Mouse (Mus musculus): ENCODE data around the gene Gm10197. TPM values are rescaled to one million over a fixed set of nuclear protein-coding genes. Genes with fewer than 3 reads are reported as not detected.

The Gm10197 gene
- polyA plus RNA-seq, 1 experiment: not detected

GRCm38 (mm10) chr19:53369469-53370043 lies 2.0 kb downstream of the Gm10197 start:
- TF ChIP-seq TAL1 (IDR thresholded peaks at IDR 0.05; ENCODE audit: low read length): no peak
- no peak for TF ChIP-seq GATA1 (IDR thresholded peaks at IDR 0.05; ENCODE audit: low read length)
- H3K9me3 ChIP-seq (ENCODE audit: control insufficient read depth, low read length): no peaks in the 10 kb centered on the region

GRCm38 (mm10) chr19:53366881-53367280 lies 4.7 kb downstream of the Gm10197 start:
- H3K27me3 ChIP-seq (ENCODE audit: control insufficient read depth): no peaks in the 10 kb centered on the region
- TF ChIP-seq GATA1 (IDR thresholded peaks at IDR 0.05; ENCODE audit: low read length) (no peak), TAL1 (IDR thresholded peaks at IDR 0.05; ENCODE audit: low read length) (no peak)

More at GRCm38 (mm10) chr19:53369469-53370043, 2.0 kb downstream of the Gm10197 start:
- Histone ChIP-seq H3K4me3 (replicated peaks) (no peak overlapping the region), H3K36me3 (ENCODE audit: control insufficient read depth) (peaks cover 52% of the 10 kb centered on the region), H3K27me3 (ENCODE audit: control insufficient read depth) (no peaks in the 10 kb centered on the region), H3K4me1 (ENCODE audit: control insufficient read depth) (peaks cover 8% of the 10 kb centered on the region)

GRCm38 (mm10) chr19:53366057-53366775 lies 5.3 kb downstream of the Gm10197 start:
- TF ChIP-seq GATA1 (IDR thresholded peaks at IDR 0.05; ENCODE audit: low read length) (no peak), TAL1 (IDR thresholded peaks at IDR 0.05; ENCODE audit: low read length) (no peak)
- H3K27me3 ChIP-seq (ENCODE audit: control insufficient read depth): no peaks in the 10 kb centered on the region
- H3K4me1 ChIP-seq (ENCODE audit: control insufficient read depth): peaks cover 10% of the 10 kb centered on the region
- H3K9me3 ChIP-seq (ENCODE audit: control insufficient read depth, low read length): peaks cover 2% of the 10 kb centered on the region
- H3K36me3 ChIP-seq (ENCODE audit: control insufficient read depth): peaks cover 23% of the 10 kb centered on the region
- H3K4me3 ChIP-seq (replicated peaks): no peak overlapping the region

More at GRCm38 (mm10) chr19:53366881-53367280, 4.7 kb downstream of the Gm10197 start:
- peaks cover 8% of the 10 kb centered on the region for H3K4me1 ChIP-seq (ENCODE audit: control insufficient read depth)
- peaks cover 2% of the 10 kb centered on the region for H3K9me3 ChIP-seq (ENCODE audit: control insufficient read depth, low read length)
- H3K4me3 ChIP-seq (replicated peaks): no peak overlapping the region
- H3K36me3 ChIP-seq (ENCODE audit: control insufficient read depth): peaks cover 29% of the 10 kb centered on the region

GRCm38 (mm10) chr19:53364963-53365362 lies 6.6 kb downstream of the Gm10197 start:
- Histone ChIP-seq H3K4me3 (replicated peaks) (no peak overlapping the region), H3K9me3 (ENCODE audit: control insufficient read depth, low read length) (peaks cover 2% of the 10 kb centered on the region), H3K27me3 (ENCODE audit: control insufficient read depth) (no peaks in the 10 kb centered on the region), H3K36me3 (ENCODE audit: control insufficient read depth) (peaks cover 10% of the 10 kb centered on the region), H3K4me1 (ENCODE audit: control insufficient read depth) (peaks cover 12% of the 10 kb centered on the region)
- no peak for TF ChIP-seq GATA1 (IDR thresholded peaks at IDR 0.05; ENCODE audit: low read length)
- no peak for TF ChIP-seq TAL1 (IDR thresholded peaks at IDR 0.05; ENCODE audit: low read length)

- H3K36me3 ChIP-seq (ENCODE audit: control insufficient read depth): peaks cover 6% of the 10 kb centered on the region
- H3K9me3 ChIP-seq (ENCODE audit: control insufficient read depth, low read length): peaks cover 2% of the 10 kb centered on the region
- H3K4me1 ChIP-seq (ENCODE audit: control insufficient read depth): peaks cover 11% of the 10 kb centered on the region
- no peak overlapping the region for H3K4me3 ChIP-seq (replicated peaks)
- no peak for TF ChIP-seq GATA1 (IDR thresholded peaks at IDR 0.05; ENCODE audit: low read length)
- TF ChIP-seq TAL1 (IDR thresholded peaks at IDR 0.05; ENCODE audit: low read length): no peak
- H3K27me3 ChIP-seq (ENCODE audit: control insufficient read depth): no peaks in the 10 kb centered on the region
Observed at GRCm38 (mm10) chr19:53364551-53364950, 7.0 kb downstream of the Gm10197 start.

GRCm38 (mm10) chr19:53362967-53363366 lies 8.6 kb downstream of the Gm10197 start:
- H3K27me3 ChIP-seq (ENCODE audit: control insufficient read depth): no peaks in the 10 kb centered on the region
- peaks cover 2% of the 10 kb centered on the region for H3K9me3 ChIP-seq (ENCODE audit: control insufficient read depth, low read length)
- no peak overlapping the region for H3K4me3 ChIP-seq (replicated peaks)
- H3K36me3 ChIP-seq (ENCODE audit: control insufficient read depth): peaks cover 4% of the 10 kb centered on the region
- H3K4me1 ChIP-seq (ENCODE audit: control insufficient read depth): peaks cover 4% of the 10 kb centered on the region
- TF ChIP-seq TAL1 (IDR thresholded peaks at IDR 0.05; ENCODE audit: low read length): no peak
- no peak for TF ChIP-seq GATA1 (IDR thresholded peaks at IDR 0.05; ENCODE audit: low read length)

- Histone ChIP-seq H3K36me3 (ENCODE audit: control insufficient read depth) (peaks cover 14% of the 10 kb centered on the region), H3K27me3 (ENCODE audit: control insufficient read depth) (no peaks in the 10 kb centered on the region), H3K4me1 (ENCODE audit: control insufficient read depth) (peaks cover 4% of the 10 kb centered on the region), H3K4me3 (replicated peaks) (no peak overlapping the region), H3K9me3 (ENCODE audit: control insufficient read depth, low read length) (peaks cover 2% of the 10 kb centered on the region)
- TF ChIP-seq GATA1 (IDR thresholded peaks at IDR 0.05; ENCODE audit: low read length): no peak
Observed at GRCm38 (mm10) chr19:53360265-53360958, 11.2 kb downstream of the Gm10197 start.

GRCm38 (mm10) chr19:53359160-53360033 lies 12.2 kb downstream of the Gm10197 start:
- TF ChIP-seq TAL1 (IDR thresholded peaks at IDR 0.05; ENCODE audit: low read length): no peak
- no peak for TF ChIP-seq GATA1 (IDR thresholded peaks at IDR 0.05; ENCODE audit: low read length)
- H3K9me3 ChIP-seq (ENCODE audit: control insufficient read depth, low read length): peaks cover 2% of the 10 kb centered on the region
- no peaks in the 10 kb centered on the region for H3K27me3 ChIP-seq (ENCODE audit: control insufficient read depth)
- H3K4me3 ChIP-seq (replicated peaks): no peak overlapping the region
- H3K36me3 ChIP-seq (ENCODE audit: control insufficient read depth): peaks cover 19% of the 10 kb centered on the region
- peaks cover 4% of the 10 kb centered on the region for H3K4me1 ChIP-seq (ENCODE audit: control insufficient read depth)

Data from erythroblast, embryonic 14.5 days (primary cell).